Mouse (Mus musculus): ENCODE measurements around the gene Mgp.

Gene Mgp

DNA sequence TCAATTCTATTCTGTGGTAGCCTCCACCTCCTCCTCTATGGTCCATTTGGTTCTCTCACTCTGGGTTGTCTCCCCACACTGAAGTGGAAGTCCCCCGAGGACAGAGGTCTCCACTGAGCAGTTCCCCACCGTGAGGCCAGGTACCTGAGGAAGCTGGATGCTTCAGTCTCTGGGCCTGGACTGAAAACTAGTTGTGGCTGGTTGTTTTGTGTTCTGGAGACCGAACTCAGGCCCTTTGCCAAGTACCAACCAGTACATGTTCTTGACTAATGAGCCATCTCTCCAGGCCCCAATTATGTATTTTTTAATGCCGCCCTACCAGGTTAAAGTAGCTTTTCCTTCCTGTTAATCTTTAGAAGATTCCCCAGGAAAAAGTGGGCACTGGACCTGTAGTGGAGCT is 23.3 kb downstream of the Mgp start:
- peak; percentile 12 for DNase-seq (ENCODE audit: low read depth)

DNA sequence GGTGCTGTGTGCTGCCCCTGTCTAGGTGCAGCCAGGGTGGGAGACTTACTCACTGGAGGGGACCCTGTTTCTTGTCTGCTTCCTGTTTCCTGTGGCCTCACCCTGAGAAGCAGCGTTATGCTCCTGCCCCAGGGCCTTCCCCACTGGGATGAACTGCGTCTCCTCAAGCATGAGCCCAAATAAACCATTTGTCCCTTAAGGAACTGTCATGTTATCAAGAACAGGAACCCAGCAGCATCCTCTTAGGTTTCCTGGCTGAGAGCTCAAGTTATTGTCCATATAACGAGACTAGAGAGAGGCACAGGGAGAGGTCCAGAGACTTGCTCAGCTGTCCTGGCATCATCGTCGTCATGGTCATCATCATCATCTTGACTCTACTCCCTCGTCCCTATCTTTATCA is 25.4 kb downstream of the Mgp start:
- DNase-seq (ENCODE audit: low read depth) = peak; percentile 20

DNA sequence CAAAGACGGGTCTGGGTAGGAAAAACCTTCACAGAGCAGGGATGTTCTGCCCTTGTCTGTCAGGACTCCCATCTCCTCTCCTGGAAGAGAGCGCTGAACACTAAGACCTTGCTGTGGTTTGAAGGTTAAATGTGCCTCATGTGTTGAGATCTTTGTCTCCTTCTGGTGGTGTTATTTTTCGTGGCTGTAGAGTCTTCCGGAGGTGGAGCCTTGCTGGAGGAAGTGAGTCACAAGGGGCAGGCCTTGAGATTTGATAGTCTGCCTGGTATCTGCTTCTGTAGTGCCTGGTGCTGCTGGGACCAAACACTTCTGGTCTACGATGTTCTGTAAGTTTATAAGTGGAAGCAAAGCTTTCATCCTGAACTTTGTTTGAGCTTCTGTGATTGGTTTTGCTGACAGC is 26.7 kb downstream of the Mgp start:
- DNase-seq (ENCODE audit: low read depth) = no peak

DNA sequence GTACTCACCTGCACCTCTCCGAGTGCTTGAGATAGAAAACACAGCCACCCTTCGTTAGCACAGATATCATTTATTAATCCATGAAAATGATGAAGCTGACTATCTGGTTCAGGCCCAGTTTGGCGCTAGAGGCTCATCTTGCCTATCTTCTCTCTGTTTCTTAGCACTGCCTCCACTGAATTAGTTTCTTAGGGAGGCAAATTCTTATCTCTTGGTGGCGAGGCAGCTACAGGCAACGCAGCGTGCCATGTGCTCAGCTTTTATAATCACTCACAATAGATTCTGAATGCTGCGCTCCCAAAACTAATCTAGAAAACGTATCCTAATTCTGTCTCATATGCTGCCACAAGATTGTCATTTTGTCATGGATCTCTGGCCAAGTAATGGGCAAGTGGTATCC is 27.2 kb downstream of the Mgp start:
- DNase-seq (ENCODE audit: low read depth) = no peak

DNA sequence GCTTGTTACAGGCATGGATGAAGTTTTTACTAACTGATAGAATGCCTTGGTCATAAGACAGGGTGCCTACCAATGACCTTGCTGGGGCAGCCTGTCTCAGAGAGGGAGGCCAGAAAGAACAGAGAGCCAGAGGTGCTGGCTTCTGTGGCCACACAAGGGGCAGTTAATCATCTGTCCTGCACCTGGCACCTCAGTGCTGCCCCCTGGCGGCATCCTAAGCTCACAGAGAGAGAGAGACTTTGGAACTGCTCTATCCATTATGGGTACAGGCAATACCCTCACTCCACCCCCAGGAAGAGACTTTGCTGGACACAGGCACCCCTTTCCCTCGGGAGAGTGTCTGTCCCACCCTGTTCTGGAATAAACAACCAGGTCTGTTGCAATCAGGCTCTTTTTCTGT is 27.8 kb downstream of the Mgp start:
- DNase-seq (ENCODE audit: low read depth) = peak; percentile 76

DNA sequence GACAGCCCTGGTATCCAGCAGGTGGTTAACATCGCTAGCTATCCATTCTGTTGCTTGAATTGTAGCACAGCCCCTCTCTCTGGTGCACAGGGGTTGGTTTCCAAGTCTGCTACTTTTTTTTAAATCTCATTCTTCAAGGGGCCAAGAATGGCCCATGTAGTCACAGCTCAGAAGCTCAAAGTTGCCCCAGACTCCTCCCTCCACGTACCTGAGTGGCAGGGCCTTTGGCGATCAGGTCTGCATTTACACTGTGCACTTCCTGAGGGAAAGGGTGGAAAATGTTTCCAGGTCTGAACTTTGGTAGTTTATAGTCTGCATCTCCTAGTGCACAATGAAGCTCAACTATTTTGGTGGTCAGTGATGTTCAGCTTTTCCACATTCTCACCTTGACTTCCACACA is 28.4 kb downstream of the Mgp start:
- no peak for DNase-seq (ENCODE audit: low read depth)

DNA sequence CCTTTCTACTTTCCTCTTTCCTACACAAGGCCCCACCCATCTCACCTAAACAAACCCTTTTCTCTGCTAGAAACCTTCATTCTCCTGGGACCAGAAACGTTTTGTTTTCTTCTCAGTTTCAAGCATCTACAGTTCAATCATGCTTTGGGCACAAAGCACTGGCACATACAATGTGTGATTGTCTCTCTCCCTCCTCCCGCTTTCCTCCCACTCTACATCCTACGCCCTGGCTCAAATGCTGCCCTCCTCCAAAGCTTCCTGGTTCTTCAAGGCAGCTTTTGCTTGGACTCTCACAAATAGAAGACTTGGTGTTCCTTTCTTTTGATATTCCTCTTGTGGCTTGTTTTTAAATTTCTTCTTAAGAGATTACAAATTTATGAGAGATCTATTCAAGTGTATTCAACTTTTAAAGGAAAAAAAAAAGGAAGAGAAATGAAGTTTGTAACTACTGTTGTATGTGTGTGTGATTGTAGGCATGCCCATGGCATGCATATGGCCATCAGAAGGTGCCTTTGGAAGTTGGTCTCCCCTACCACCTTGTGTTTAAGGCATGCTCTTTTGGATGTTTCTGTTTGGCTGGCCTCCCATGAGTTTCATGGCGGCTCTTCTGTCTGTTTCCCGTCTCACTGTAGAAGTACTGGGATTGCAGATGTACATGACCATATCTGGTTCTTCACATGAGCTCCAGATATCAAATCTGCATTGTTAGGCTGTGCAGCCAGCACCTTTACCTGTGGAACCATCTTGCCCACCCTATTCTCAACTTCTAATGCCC is 29.7 kb downstream of the Mgp start:
- DNase-seq (ENCODE audit: low read depth) = no peak

DNA sequence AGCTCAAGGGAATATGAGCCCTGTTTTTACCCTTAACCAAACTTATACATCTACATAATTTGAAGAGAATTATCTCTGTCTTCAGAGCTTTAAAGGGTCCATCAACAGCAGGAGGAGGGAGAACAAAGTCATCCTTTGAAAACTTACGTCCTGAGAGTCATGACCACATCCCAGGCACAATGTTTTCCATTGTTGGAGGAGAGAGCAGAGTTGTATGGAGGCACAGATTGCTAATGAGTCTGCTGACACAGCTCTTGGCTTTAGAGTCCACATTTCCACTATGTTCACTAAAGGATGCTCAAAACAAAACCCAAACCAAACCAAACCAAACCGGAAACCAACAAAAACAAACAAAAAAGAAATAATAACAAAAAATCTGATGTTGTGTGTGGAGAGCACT is 30.7 kb downstream of the Mgp start:
- DNase-seq (ENCODE audit: low read depth) = no peak

DNA sequence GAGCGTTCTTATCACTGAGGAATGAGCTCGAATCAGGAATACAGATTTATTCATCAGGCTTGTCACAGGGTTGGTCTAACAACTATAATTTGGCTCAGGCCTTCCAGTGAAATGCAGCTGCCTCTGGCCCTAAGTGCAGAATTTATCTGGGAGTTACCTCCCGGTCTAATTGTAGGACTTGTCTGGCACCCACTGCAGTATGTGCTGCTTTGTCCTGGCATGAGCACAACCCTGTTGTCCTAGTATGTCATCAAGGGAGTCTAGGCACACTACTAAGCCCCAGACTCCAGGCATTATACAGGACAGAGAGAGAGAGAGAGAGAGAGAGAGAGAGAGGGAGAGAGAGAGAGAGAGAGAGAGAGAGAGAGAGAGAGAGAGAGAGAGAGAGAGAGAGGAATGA is 38.3 kb downstream of the Mgp start:
- DNase-seq (ENCODE audit: low read depth) = no peak

DNA sequence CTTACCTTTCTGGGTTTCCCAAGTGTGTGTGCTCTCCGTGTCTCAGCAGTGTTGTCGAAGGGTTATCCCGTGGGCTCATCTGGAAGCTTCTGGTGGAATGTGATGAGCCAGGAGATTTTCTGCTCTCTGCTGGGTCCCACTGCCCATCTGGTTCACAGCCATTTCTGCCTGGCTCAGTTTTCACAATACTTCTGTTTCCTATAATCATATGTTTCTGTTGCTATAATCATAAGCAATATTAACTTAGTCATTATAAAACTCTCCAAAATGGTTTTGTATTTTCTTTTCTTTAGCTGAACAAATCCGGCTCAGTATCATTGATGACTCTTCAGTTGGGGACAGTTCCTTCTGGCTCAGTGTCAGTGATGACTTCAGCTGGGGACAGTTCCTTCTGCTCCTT is 40.3 kb downstream of the Mgp start, which contains the start of gene Smco3:
Smco3 (minus strand) TSS at position 101 of the 400 bp plus-strand sequence.
- no peak for DNase-seq (ENCODE audit: low read depth)

DNA sequence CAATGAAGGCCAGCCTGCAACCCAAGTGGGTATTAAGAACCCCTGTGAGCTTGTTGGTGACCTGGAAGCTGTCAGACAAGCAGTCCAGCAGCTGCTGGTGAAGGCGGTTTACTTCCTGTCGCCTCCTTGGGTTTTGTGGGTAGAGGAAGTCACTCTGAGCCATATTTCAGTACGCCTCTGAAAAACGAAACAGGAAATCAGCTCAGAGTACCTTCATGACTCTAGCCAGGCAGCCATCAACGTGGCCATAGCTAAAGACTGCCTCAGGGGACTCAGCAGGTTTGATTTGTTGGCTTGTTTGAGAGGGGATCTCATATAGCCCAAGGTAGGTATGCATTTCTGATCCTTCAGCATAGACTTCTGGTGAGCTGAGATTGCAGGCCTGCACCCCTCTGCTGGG is 43.9 kb downstream of the Mgp start:
- DNase-seq (ENCODE audit: low read depth) = peak; percentile 74

DNA sequence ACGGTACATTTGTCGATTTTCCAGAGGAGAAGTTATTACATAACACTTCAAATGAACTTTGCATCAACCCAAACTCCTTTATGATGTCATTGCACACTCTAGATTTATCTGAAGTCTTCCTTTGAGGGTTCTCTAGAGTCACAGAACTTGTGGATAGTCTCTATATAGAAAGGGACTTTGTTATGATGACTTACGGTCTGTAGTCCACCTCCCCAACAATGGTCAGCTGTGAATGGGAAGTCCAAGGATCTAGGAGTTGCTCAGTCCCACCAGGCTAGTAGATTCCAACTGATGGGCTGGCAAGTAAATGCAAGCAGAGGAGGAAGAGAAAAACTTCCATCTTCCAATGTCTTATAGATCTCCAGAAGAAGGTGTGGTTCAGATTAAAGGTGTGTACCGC is 46.9 kb downstream of the Mgp start:
- no peak for DNase-seq (ENCODE audit: low read depth)

DNA sequence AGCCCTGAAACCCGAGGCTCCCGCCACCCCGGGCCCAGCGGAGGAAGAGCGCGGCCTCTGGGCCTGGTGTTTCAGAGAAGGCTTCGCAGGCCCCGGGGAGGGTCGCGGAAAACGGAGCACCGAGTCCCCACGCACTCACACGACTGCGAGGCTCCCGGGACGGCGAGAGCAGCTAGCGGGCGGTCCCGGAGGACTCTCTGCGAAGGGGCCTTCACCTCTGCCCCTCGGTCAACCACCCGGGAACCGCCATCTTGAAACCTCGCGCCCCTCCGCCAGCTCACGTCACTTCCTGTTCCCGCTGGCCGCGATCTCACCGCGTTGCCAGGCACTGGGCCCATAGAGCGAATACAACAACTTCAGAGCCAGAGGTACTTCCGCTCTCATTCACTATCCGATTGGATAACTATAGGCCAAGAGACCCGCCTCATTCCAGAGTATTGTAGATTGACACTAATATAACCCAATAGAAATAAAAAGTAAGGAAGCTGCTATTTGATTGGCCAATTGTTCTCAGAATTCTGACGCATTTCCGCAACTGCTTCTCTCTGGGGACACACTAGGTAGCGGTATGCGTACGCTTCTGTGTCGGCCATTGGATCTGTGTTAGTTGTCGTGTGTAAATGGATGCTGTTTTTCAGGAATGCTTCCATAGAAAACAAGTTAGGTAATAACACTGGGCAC is 47.6 kb downstream of the Mgp start, which contains the start of gene Wbp11:
Wbp11 (minus strand) TSS at position 353 of the 681 bp plus-strand sequence.
- DNase-seq (ENCODE audit: low read depth) = peak; percentile 96

DNA sequence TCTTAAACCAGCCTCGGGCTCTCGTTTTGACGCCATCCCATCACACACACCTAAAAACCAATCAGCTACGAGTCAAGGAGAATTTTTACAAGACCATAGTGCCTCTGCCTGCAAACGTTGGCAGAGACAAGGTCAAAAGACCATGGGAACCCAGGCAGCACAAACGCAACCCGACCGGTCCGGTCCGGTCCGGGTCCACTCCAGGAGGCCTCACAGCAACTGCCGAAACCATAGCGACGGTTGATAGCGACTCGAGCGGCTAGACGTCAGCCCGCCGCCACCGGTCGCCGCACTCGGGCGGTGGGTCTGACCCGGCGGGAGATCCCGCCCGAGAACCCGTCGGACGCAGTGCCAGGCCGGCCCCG is 48.1 kb downstream of the Mgp start, which contains the start of gene BC049715:
BC049715 (plus strand) TSS at position 111 of the 365 bp plus-strand sequence.
- DNase-seq (ENCODE audit: low read depth) = peak; percentile 66

DNA sequence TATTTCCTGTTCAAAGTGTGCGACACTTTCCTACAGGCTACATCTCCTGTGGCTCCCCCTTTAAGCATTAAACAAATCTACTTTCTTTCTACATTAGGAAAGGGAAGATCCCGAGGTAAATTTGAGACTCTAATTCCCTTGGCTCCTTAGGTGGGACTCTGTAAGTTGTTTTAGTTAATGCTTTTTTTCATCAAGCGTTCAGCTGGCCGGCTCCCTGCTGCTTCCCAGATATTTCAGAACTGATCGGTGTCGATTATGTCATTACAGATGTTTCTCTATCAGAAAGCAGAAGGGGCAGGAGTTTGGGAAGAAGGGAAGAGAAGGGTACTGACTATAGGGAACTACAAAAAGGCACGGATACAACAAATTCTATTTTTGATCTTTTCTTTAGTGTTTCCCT is 48.5 kb downstream of the Mgp start:
- DNase-seq (ENCODE audit: low read depth) = no peak

DNA sequence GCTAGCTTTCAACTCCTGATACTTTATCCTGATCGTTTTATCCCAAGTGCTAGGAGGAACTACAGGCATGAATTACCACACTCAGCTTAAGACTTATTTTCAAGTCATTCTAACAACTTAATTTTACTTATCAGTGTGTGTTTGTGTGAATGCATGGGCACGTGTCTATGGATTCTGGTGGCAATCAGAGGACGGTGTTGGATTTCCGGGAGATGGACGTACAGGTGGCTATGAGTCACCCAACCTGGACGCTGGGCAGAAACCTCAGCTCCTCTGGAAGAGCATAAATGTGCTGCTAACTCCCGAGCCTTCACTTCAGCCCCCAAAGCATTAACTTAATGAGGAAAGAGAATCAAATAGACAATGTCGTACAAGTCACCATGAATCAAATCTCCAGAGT is 50.6 kb downstream of the Mgp start:
- DNase-seq (ENCODE audit: low read depth) = no peak
